Mouse (Mus musculus): ENCODE measurements around the gene Gnb3.
"Not testable (repeated sequence)": the region's sequence is repeated elsewhere in the genome, so short reads cannot be mapped to it uniquely, and the experiment has no call there.

The Gnb3 gene

DNA sequence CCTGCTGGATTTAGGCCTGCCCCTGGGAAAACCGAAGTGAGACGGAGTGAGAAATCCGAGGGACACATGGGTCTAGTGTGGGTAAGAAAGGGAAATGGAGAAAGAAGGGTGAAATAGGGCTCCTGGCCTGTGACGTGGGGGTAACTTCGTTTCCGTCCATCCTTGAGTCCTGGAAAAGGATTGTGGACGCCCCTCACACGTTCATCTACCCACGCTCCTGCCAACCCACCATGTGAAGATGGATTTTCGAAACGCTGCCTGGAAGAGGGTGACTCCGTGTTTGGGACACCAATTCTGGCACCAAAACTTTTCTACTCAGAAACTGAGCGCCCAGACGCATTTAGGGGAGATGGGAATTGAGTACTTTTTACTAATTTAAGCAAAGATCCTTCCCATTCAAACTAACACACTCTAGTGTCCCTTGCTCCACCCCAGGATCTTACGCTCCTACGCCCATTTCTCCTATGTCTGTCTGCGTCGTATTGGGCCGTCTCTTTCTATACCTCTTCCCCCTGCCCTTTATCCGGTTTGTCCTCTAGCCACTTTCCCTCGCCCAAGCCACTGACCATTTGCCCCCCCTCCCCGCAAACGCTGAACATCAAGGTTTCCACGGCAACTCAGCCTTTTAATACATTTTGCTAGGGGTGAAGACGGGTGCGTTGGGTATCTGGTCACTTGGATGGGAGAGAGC is 17.9 kb upstream of the Gnb3 start:
- DNase-seq (ENCODE audit: low read depth, low spot score): no peak

DNA sequence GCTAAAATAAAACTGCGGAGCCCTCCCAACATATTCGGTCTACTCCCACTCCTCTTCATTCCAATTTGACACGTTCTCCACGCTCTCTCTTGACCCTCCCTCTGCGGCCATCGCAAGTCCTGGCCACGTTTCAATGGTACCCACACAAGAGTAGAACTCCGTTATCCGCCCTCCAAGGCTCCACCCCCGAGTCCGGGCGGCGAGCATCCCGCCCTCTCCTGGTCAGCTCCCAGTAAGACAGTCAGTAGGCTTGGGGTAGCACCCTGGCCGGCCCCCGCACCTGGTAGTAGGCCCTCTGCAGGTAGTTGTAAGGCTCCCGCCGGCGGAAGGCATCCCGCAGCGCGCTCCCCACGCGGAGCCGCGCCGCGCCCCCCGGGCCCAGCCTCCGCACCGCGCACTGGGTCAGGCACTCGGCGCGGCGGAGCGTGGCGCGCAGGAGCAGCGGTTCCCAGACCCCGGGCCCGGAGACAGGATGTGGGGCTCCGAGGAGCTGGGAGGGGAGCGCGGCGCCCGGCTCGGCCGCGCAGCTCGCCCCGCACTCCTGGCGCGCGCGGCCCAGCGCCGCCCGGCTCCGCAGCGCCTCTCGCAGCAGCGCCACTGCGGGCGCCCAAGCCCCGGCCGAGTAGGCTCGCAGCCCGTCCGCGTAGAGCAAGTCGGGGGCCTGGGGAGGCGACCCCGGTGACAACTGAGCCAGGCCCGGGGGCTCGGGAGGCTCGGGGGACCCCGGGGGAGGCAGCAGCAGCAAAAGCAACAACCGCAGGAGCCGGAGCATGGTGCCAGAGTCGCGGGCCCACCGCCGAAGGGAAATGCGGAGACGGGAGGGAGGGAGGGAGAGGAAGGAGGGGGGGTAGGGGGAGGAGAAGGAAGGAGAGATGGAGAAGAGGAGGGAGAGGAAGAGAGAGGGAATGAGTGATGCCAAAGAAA is 17.1 kb upstream of the Gnb3 start, which contains the start of gene P3h3:
P3h3 (minus strand) TSS at position 837 of the 924 bp plus-strand sequence.
- DNase-seq (ENCODE audit: low read depth, low spot score): peak; percentile 41

DNA sequence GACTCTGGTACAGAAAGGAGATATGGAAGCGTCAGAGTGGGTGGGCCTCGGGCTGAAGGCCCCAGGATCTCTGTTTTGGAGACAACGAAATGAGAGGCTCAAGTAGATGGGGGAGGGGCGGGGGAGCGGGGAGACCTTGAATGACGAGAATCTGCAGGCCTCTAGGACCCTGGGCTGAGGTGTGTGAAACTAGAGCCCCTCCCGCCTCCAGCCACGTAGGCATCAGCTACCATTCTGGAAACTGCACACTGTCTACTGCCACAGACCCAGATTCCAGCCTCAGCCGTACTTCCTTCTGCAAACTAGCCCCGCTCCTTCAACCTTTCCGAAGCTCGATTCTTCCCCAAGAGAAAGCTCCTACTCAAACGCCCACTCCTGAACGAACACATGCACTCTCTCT is 16.2 kb upstream of the Gnb3 start:
- no peak for DNase-seq (ENCODE audit: low read depth, low spot score)

DNA sequence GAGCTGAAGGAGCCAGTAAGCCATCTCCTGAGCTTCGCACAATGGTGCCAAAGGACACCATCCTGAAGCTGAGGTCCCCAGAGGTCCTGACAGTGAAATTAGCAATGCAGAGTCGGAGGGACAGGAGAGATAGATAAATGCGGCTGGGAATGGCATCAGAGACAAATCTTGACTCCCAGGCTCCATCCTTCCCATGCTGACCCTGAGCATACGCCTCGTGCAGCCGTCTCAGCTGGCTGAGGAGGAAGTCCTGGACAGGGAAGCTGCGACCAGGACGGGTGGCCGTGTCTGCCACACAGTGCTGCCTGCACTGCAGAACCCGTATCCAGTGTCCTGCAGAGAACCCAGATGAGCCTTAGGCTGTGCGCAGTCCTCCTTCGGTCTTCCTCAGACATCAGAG is 14.6 kb upstream of the Gnb3 start:
- no peak for DNase-seq (ENCODE audit: low read depth, low spot score)

DNA sequence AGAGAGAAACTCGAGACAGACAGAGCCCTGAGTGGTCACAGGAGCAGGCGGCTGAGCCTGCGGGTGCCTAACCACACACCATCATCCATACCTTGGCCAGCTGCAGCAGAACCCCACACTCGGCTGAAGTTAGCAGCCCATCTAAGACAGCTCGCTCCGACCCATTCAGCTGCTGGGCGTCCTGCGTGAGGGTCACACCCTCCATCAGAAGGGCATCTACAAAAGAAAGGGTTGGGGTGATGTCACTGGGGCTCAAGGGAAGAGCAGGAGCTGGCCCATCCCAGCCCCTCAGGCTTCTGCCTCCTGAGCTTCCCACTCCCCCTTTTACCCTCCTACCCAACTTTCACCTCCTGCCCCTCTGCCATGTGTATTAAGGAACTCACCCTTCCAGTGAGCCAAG is 10.5 kb upstream of the Gnb3 start:
- no peak for DNase-seq (ENCODE audit: low read depth, low spot score)

DNA sequence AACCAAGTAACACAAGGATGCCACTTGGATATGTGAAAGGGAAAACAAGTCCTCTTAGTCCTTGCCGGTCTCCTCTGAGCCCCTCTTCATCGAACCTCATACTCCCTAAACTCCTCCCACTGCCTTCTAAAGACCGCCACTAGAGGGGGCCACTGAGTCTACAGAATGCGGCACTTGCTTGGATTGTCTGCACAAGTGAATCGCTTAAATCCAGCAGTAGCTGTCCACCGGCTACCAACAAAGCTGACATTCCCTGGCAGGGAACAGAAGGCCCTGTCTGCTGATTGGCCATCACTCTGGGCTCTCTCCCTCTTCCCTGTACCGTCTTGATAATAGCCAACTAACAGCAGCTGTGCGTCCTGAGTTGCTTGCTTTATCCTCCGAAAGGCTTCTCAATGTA is 7.2 kb upstream of the Gnb3 start:
- DNase-seq (ENCODE audit: low read depth, low spot score): peak; percentile 74

DNA sequence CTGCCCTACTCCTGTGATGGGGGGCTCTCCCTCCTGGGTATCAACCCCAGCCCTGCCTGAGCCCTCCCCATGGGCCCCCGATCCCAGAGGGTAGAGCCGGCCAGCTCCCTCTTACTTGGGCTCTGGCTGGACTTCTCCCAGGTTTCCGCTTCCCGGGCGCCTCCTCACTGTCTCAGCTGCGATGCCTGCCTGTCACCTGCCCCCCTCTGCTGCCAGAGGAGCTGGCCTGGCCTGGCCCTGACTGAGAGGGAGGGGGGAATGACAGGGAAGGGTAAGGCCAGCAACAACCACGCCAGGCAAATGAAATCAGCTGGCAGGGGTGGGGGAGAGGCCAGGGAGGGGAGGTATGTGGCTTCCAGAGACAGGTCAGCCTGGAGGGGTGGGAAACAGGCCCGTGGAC is 270 bp downstream of the Gnb3 start:
- DNase-seq (ENCODE audit: low read depth, low spot score): peak; percentile 62

DNA sequence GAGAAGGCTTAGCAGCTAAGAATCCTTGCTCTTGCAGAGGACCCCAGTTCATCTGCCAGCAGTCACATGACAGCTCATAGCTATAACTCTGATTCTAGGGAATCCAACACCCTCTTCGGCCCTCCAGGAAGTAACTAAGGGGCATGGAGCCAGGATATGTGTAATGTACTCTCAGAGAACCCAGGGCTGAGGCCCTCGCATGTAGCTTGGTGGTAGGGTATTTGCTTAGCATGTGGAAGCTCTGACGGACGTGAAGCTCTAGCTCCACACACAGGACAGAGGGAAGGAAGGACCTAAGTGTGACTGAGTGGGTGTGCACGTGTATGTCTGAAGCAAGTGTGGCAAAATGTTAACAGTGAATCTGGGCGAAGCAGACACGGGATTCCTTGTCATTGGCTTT is 3.7 kb downstream of the Gnb3 start:
- no peak for DNase-seq (ENCODE audit: low read depth, low spot score)

DNA sequence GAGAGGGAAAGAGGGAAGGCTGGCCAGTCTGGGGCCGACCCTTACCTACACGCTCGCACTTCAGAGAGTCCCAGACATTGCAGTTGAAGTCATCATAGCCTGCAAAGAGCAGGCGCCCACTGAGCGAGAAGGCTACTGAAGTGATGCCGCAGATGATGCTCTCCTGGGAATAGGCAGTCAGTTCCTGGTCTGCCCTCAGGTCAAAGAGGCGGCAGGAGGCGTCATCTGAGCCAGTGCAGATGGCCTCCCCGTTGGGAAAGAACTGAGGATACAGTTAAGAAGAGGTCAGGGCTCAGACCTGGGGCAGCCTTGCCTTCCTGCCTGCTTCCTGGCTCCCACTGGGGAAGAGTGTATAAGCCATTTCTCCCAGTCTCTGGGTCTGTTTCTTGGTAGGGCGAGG is 4.5 kb downstream of the Gnb3 start:
- no peak for DNase-seq (ENCODE audit: low read depth, low spot score)

DNA sequence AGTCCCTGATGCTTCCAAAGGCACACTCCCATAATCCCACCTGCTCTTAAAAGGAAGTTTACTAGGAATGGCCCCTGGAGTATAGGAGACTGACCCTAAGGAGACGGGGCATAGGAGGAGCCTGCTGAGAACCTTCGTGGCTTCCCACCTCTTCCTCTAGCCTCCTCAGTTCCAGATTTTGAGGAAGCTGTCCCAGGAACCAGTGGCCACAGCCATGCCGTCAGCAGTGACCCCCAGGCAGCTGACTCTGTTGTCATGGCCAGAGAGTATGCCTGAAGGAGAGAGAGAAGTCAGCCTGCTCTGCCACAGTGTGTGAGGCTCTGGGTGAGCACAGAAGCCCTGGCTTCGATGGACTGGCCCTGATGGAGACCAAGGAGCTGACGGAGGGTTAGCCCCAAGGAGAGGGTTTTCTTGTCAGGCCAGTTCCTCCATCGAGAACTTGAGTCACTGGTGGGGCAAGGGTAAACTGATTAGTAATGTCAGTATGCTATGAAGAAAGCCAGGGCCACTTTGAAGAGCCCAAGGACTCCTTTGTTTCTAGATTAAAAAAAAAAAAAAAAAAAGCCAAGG is 5.5 kb downstream of the Gnb3 start:
- DNase-seq (ENCODE audit: low read depth, low spot score): no peak

DNA sequence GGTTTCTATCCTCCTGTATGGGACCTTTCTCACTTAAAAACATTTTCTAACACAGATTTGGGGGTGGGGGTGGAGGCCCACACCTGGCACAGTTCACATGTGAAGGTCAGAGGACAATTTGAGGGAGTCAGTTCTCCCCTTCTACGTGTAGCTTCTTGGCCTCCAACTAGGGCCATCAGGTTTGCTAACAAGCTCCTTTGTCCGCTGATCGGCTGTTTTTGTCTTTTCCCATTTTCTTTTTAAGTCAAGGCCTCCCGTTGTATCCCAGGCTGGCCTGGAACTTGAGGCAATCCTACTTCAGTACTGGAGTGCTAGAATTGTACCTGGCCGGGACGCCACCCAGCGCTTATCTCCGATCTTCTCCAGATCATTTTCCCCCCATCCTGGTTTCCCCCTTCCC is 8.4 kb downstream of the Gnb3 start:
- DNase-seq (ENCODE audit: low read depth, low spot score): no peak

DNA sequence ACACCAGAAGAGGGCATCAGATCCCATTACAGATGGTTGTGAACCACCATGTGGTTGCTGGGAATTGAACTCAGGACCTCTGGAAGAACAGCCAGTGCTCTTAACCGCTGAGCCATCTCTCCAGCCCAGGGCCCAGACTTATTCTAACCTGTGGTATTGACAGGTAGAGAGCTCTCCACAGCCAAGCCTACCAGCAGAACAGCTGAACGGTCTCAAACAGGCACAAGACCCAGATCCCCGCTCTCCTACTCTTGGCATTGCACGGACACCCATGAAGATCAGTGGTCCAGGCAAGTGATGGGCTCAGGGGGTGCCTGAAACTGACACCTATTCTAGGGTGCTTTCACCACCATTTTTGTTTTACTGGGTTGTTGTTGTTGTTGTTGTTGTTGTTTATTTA is 8.9 kb downstream of the Gnb3 start:
- DNase-seq (ENCODE audit: low read depth, low spot score): not testable (repeated sequence)

DNA sequence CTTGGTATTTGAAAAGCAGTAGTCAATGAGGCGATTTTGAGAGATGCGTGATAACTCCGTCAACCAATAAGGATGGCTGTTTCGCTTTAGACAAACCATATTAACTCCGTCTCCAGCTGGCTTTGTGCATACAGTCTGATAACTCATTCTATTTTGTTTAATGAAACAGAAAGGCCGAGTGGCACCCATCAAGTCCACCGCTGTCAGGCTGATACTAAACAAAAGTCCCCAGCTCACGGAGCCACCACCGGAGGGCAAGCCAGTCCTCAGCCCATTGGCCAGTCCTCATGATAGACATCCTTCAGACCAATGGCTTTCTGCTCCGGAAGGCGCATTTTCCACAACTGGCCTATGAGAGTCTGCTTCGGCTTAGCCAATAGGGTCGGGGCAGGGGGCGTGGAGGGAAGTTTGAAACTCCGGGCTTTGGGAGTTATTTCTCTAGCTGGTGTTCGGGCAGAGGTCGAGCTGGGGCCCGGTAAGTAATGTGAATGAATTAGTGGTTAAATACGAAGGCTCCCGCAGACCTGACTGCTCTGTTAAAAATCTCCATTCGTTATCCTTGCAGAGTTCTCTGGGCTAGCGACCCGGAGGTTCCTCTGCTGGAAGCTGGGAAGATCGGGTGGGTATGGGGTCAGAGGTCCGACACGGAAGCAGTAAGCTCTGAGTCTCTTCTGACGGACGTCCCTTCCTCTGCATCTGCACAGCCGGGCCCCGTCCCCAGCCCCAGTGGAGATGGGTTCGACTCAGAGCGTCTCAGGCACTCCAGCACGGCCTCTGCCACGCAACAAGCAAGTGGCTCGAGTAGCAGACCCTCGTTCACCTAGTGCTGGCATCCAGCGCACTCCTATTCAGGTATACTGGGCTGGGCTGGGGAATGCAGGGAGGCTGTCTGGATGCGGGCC is 10.0 kb downstream of the Gnb3 start:
- DNase-seq (ENCODE audit: low read depth, low spot score): peak; percentile 97

DNA sequence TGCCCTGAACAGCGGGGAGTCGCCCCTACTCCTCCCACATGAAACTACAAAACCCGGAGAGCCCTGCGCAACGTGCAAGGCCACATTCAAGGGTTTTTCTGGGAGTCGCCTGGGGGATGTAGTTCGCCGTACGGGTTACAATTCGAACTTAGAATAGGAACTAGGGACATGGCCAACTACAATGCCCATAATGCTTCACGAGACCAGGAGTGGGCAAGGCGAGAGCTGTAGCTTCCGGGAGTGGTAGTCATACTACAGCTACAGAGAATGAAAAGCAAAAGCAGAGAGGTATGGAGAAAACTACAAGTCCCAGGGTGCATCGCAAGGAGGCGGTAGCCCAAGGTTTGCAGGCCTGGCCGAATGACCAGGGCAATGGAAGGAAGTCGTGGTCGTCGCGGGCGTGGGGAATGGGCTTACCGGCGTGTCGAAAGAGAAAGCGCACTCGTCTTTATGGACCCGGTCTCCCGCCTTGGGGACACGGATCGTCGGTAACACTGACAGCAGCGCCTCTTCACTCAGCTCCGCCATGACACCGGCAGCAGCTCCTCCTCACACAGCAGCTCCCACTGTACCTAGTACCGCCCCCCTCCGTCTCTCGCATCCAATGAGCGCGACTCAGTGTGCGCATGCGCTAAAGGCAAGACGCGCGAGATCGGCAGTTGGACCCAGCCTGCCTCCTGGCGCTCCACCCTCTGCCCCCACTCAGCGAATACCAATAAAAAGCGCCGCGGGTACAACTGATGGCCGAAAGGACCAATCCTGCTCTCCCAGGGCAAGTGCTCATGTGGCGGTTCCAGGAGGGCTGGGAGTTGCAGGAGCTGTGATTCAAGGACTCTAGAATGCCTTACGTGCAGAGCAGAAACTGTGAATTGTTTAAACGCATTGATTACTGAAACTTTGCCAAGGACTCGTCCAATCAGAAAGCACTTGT is 10.9 kb downstream of the Gnb3 start, which contains the start of the genes Usp5 and Cdca3:
Usp5 (minus strand) TSS at position 617 of the 931 bp plus-strand sequence.
Cdca3 (plus strand) TSS at position 680 of the 931 bp plus-strand sequence.
- DNase-seq (ENCODE audit: low read depth, low spot score): peak; percentile 100

DNA sequence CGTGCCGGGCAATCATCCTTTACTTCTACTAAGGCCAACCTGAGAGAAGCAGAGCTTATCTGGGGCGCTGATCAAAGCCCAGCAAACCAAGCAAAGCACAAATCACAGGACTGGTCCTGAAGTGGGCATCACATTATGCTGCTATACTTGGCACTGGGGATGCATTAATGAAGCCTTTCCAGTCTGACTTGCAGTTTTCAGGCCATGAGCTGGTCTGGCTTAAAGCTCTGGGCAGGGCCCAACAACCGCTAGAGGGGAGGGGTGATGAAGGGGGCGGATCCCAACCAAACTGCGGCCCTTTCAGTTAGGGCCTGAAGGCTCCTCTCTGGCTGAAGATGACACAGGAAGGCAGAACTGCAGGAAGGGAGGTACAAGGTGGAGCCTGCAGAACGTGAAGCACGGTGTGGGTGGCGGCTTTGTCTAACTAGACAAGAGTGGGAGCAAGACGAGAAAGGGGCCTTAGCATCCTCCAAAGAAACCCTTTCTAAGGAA is 11.9 kb downstream of the Gnb3 start:
- no peak for DNase-seq (ENCODE audit: low read depth, low spot score)

DNA sequence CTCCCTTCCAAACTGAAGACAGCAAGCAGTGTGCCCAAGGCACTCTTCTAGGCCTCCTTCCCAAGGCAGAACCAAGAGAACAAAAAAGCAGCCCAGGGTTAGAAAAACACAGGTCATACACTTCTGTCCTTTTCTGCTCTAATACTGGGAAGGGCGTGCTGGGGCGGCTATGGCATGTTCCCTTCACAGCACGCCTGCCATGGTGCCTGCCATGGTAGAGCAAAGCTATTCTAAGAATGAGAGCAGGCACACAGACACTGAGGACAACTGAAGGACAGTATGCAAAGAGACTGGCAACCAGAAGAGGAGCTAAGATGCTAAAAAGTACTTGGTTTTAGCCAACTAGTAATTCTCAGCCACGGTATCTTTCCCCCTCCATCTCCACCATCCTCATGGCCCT is 18.0 kb downstream of the Gnb3 start:
- DNase-seq (ENCODE audit: low read depth, low spot score): no peak

DNA sequence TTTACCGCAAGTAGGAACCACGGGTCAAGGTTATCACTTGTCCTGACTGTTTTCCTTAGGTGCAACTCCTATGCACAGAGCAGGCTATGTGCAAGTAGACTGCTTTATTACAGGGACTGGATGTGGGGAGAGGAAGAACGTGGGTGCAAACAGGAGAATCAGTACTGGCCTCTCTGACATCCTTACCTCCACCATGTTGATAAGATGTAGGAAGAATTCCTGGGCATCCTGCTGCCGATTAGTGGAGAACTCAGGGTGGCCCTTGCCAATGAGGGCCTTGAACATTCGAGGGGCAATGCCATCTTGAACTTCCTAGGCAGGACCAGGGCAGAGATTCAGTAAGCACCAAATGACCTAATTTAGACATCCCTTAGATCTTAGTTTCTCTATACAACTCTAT is 19.2 kb downstream of the Gnb3 start:
- no peak for DNase-seq (ENCODE audit: low read depth, low spot score)

DNA sequence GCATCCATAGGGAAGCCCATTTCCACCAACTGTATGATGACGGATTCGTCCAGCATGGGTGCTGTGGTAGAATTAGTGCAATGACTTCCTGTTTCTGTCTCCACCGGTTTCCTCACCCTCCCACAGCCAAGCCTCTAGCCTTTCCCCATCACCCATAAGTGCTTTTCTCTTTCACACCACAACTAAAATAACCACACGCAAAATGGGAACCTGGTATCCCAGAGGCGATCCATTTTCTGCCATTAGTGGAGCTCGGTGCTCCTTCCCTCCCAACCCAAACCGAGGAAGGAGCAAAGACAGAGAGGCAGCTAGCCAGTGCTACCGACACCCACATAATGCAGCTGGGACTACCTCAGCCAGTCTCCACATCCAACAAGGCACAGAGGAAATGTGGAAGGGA is 22.1 kb downstream of the Gnb3 start:
- no peak for DNase-seq (ENCODE audit: low read depth, low spot score)

DNA sequence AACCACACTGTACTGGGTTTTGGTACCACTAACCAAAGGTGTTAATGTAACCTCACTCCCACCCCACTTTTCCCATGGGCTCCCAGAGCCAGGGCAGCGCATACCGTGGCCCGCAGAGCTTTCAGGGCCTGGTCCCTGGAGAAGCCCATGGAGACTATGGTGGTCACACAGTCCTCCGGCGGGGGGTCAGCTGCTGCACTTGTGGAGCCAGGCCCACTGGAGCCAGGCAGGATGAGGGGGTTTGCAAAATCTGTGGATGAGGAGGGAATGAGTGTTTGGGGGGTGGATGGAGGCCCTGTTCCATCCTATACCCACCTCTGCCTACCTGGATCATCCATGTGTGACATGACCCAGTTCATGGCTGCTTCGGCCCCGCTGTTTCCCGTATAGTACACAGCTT is 22.5 kb downstream of the Gnb3 start:
- no peak for DNase-seq (ENCODE audit: low read depth, low spot score)

DNA sequence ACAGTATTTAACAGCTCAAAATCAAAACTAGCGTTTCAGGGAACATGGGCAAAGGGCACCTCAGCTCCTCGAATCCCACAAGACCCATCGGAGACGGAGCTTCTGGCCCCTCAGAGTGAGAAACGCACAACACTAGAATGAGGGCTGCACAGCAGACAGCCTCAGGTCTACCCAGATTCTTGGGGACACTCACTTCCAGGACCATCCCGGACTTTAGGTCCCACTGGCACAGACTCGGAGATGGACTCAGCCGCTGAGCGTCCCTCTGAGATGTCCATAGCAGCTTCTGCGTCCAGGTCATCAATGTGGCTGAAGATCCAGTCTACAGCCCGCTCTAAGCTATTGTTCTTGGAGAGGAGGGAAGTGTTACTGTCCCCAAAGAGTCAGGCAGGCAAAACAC is 22.9 kb downstream of the Gnb3 start:
- no peak for DNase-seq (ENCODE audit: low read depth, low spot score)
